28 mouse cellular contexts compared by ENCODE assay signal in the genomic region with DNA sequence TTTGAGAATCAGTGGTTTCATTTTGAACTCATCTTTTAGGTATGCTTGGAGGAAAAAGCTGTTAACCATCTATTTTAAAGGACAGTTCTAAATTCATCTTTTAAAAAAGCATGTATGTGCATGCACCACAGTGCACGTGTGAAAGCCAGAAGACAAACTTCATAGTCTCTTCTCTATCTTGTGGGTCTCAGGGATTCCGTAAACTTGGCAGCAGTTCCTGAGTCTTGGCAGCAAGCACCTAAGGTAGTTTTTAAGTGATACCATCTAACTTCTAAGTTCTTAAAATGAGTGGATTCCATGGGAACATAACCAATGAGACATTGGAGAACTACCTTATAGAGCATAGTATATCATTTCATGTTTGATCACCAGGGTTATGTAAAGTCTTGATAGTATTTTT. TPM values are rescaled to one million over a fixed set of nuclear protein-coding genes. Genes with fewer than 3 reads are reported as not detected.
DNase-seq lines count a peak whose midpoint lies in the region; ATAC-seq and TF ChIP-seq lines count a peak whose summit lies in the region.
"Had no signal": no experiment of that assay in that cellular context is flagged by ENCODE, and none has a peak within 500 bp of the region (broad histone marks: within the 10 kb centered on the region; RNA-seq: fewer than 3 reads in every experiment).

No protein-coding gene starts in this region.

- H3K9ac ChIP-seq in forebrain, embryonic 13.5 days, result no peak overlapping the region
- H3K9ac ChIP-seq in forebrain, postnatal 0 days, result no peak overlapping the region
- H3K9ac ChIP-seq in kidney, embryonic 15.5 days, result no peak overlapping the region
- peak overlapping the region; percentile 44 for H3K9ac ChIP-seq in liver, embryonic 13.5 days
- H3K9ac ChIP-seq: heart, embryonic 12.5 days; hindbrain, embryonic 13.5 days; limb, embryonic 13.5 days; neural tube, embryonic 12.5 days had no signal

- WGBS in forebrain, embryonic 13.5 days, result 68% methylated on average over 2 of the region's 2 CpGs
- WGBS in forebrain, postnatal 0 days, result 51% methylated on average over 2 of the region's 2 CpGs
- 77% methylated on average over 2 of the region's 2 CpGs for WGBS in kidney, embryonic 15.5 days
- WGBS in liver, embryonic 13.5 days (ENCODE audit: insufficient replicate concordance), result 72% methylated on average over 2 of the region's 2 CpGs

- peaks cover 33% of the 10 kb centered on the region for H3K4me1 ChIP-seq in forebrain, embryonic 13.5 days
- H3K4me1 ChIP-seq in forebrain, postnatal 0 days (ENCODE audit: insufficient read depth), result 0 out of 2 replicates have a peak, but pooled peaks cover 6% of the 10 kb centered on the region
- peaks cover 25% of the 10 kb centered on the region for H3K4me1 ChIP-seq in kidney, embryonic 15.5 days
- peaks cover 44% of the 10 kb centered on the region for H3K4me1 ChIP-seq in liver, embryonic 13.5 days (replicated peaks)

- DNase-seq in forebrain, postnatal 0 days, result no peak
- peak; percentile 17 to 60 for DNase-seq in kidney, postnatal 36 days
- peak; percentile 20 for DNase-seq in 3T3-L1 (ENCODE audit: low read depth, low spot score)
- DNase-seq in liver, embryonic 13.5 days, result no peak
- DNase-seq in MN1 (ENCODE audit: low spot score), result no peak
- DNase-seq: adrenal gland, postnatal 10 days; B cell, adult 2 months; cerebellum, adult 18-20 months; heart, adult 2 months; heart, postnatal 4 days; lung, adult 18-20 months; lung, postnatal 4 days; right cerebral cortex, adult 18-20 months; spleen, adult 18-20 months; thymus, postnatal 4 days had no signal

- H3K4me2 ChIP-seq in forebrain, embryonic 13.5 days, result peak overlapping the region; percentile 28
- H3K4me2 ChIP-seq in forebrain, postnatal 0 days (ENCODE audit: low read depth), result no peak overlapping the region
- no peak overlapping the region for H3K4me2 ChIP-seq in kidney, embryonic 15.5 days
- no peak overlapping the region for H3K4me2 ChIP-seq in liver, embryonic 13.5 days
- H3K4me2 ChIP-seq: heart, embryonic 12.5 days had no signal

- no peak overlapping the region for H3K4me3 ChIP-seq in forebrain, embryonic 13.5 days
- no peak overlapping the region for H3K4me3 ChIP-seq in forebrain, postnatal 0 days (ENCODE audit: low read depth, low read length)
- H3K4me3 ChIP-seq in kidney, embryonic 15.5 days (replicated peaks), result no peak overlapping the region
- no peak overlapping the region for H3K4me3 ChIP-seq in liver, embryonic 13.5 days (replicated peaks)
- H3K4me3 ChIP-seq: heart, adult 2 months; heart, embryonic 12.5 days; hindbrain, embryonic 13.5 days; myocyte; neural tube, embryonic 12.5 days had no signal

- no peak overlapping the region for H3K27ac ChIP-seq in forebrain, embryonic 13.5 days
- no peak overlapping the region for H3K27ac ChIP-seq in forebrain, postnatal 0 days (ENCODE audit: low read depth, low read length)
- H3K27ac ChIP-seq in kidney, embryonic 15.5 days, result no peak overlapping the region
- no peak overlapping the region for H3K27ac ChIP-seq in liver, embryonic 13.5 days
- H3K27ac ChIP-seq: heart, adult 2 months; hindbrain, embryonic 13.5 days; kidney, postnatal 0 days; limb, embryonic 13.5 days; midbrain, embryonic 12.5 days; neural tube, embryonic 12.5 days had no signal

- TF ChIP-seq CTCF in forebrain, postnatal 0 days (IDR thresholded peaks at IDR 0.05; ENCODE audit: low read depth), result no peak

- ATAC-seq in forebrain, embryonic 13.5 days, result no peak
- ATAC-seq in forebrain, postnatal 0 days, result no peak
- ATAC-seq in kidney, embryonic 15.5 days (replicated peaks; ENCODE audit: low FRiP score), result no peak
- no peak for ATAC-seq in liver, embryonic 13.5 days (ENCODE audit: low read depth)
- ATAC-seq: forebrain, embryonic 16.5 days; intestine, embryonic 16.5 days; lung, postnatal 0 days had no signal

- no peaks in the 10 kb centered on the region for H3K27me3 ChIP-seq in forebrain, embryonic 13.5 days
- H3K27me3 ChIP-seq in forebrain, postnatal 0 days (ENCODE audit: insufficient read depth, low read length), result no peaks in the 10 kb centered on the region
- no peaks in the 10 kb centered on the region for H3K27me3 ChIP-seq in kidney, embryonic 15.5 days
- no peaks in the 10 kb centered on the region for H3K27me3 ChIP-seq in liver, embryonic 13.5 days
- H3K27me3 ChIP-seq: heart, embryonic 12.5 days; hindbrain, embryonic 13.5 days; limb, embryonic 13.5 days; megakaryocyte, embryonic 14.5 days; midbrain, embryonic 12.5 days; neural tube, embryonic 12.5 days had no signal

- no peaks in the 10 kb centered on the region for H3K9me3 ChIP-seq in forebrain, embryonic 13.5 days (replicated peaks)
- no peaks in the 10 kb centered on the region for H3K9me3 ChIP-seq in forebrain, postnatal 0 days (ENCODE audit: low read length)
- H3K9me3 ChIP-seq in kidney, embryonic 15.5 days (replicated peaks), result no peaks in the 10 kb centered on the region
- no peaks in the 10 kb centered on the region for H3K9me3 ChIP-seq in liver, embryonic 13.5 days (replicated peaks)
- H3K9me3 ChIP-seq: heart, embryonic 12.5 days; hindbrain, embryonic 13.5 days; limb, embryonic 13.5 days; megakaryocyte, embryonic 14.5 days; midbrain, embryonic 12.5 days; neural tube, embryonic 12.5 days had no signal

- no peaks in the 10 kb centered on the region for H3K36me3 ChIP-seq in forebrain, embryonic 13.5 days (ENCODE audit: poor library complexity, severe bottlenecking)
- no peaks in the 10 kb centered on the region for H3K36me3 ChIP-seq in forebrain, postnatal 0 days (ENCODE audit: insufficient read depth)
- no peaks in the 10 kb centered on the region for H3K36me3 ChIP-seq in kidney, embryonic 15.5 days
- no peaks in the 10 kb centered on the region for H3K36me3 ChIP-seq in liver, embryonic 13.5 days
- H3K36me3 ChIP-seq: heart, embryonic 12.5 days; hindbrain, embryonic 13.5 days; limb, embryonic 13.5 days; midbrain, embryonic 12.5 days; neural tube, embryonic 12.5 days had no signal

RNA-seq across cellular contexts. Expression of a gene that starts 3.7 kb away (rescaled TPM):
- 179 TPM in 2 replicates for polyA plus RNA-seq in forebrain, embryonic 13.5 days (2015; fragmentation: Nextera tagmentation; extraction: Ambion mirVana)
- 140 and 158 TPM in 2 replicates for total RNA-seq in forebrain, postnatal 0 days (2014; rRNA removed)
- polyA plus RNA-seq in forebrain, postnatal 0 days (2015; fragmentation: Nextera tagmentation; extraction: Ambion mirVana), result 106 and 119 TPM in 2 replicates
- 140 and 143 TPM in 2 replicates for polyA plus RNA-seq in kidney, embryonic 15.5 days (2015; fragmentation: Nextera tagmentation; extraction: Ambion mirVana)
- polyA plus RNA-seq in liver, embryonic 13.5 days (2015; fragmentation: Nextera tagmentation; extraction: Ambion mirVana), result 75.4 and 87.7 TPM in 2 replicates

Comparison
In these comparisons a context has a peak if more than half of its experiments do, and no peak if none do; other contexts are left out.
1. DNase-seq: peak in kidney, postnatal 36 days (2 of 2) and 3T3-L1 (single experiment); none in forebrain, postnatal 0 days (single experiment), liver, embryonic 13.5 days (single experiment) and MN1 (single experiment).